Mouse (Mus musculus) midbrain, embryonic 14.5 days (tissue): ENCODE data around the gene Lpar3. TPM values are rescaled to one million over a fixed set of nuclear protein-coding genes. Genes with fewer than 3 reads are reported as not detected.

Source experiments
- ATAC-seq: fragments of 200-750 bp; cut with Nextera tagmentation; 2 replicates; pipeline ENCODE4 v1.8.0; 2017; ENCODE audit warnings: moderate number of reproducible peaks, moderate library complexity; ENCODE audit not compliant: low FRiP score, low TSS enrichment
- DNase-seq: peaks from one replicate; pipeline ENCODE4 v3.0.0-alpha.2; 2015
- H3K27ac ChIP-seq: fragments of 300-500 bp; sonication (generic); replicated peaks from 2 replicates; pipeline ENCODE4 v1.5.1; 2014; ENCODE audit warnings: mild to moderate bottlenecking, low read depth, low read length, moderate library complexity
- H3K27me3 ChIP-seq: fragments of 300-500 bp; sonication (generic); 2 replicates; pipeline ENCODE4 v1.6.1; 2014; ENCODE audit warnings: low read length, control low read depth, mixed read lengths; ENCODE audit not compliant: control insufficient read depth, insufficient read depth
- H3K36me3 ChIP-seq: fragments of 300-500 bp; sonication (generic); 2 replicates; pipeline ENCODE4 v1.6.1; 2014; ENCODE audit warnings: low read length, control low read depth; ENCODE audit not compliant: control insufficient read depth, insufficient read depth
- H3K4me1 ChIP-seq: fragments of 300-500 bp; sonication (generic); 2 replicates; pipeline ENCODE4 v1.6.1; 2014; ENCODE audit warnings: mild to moderate bottlenecking, antibody characterized with exemption, low read length, control low read depth; ENCODE audit not compliant: control insufficient read depth, insufficient read depth
- H3K4me2 ChIP-seq: fragments of 300-500 bp; sonication (generic); 2 replicates; pipeline ENCODE4 v1.6.1; 2014; ENCODE audit warnings: mild to moderate bottlenecking, low read length, moderate library complexity
- H3K4me3 ChIP-seq: fragments of 300-500 bp; sonication (generic); replicated peaks from 2 replicates; pipeline ENCODE4 v1.5.1; 2014; ENCODE audit warnings: low read depth, low read length
- H3K9ac ChIP-seq: fragments of 300-500 bp; sonication (generic); replicated peaks from 2 replicates; pipeline ENCODE4 v1.6.1; 2014; ENCODE audit warnings: mild to moderate bottlenecking, low read length, moderate library complexity
- H3K9me3 ChIP-seq: fragments of 300-500 bp; sonication (generic); 2 replicates; pipeline ENCODE4 v1.6.1; 2016; ENCODE audit warnings: low read length, control low read depth, mixed read lengths; ENCODE audit not compliant: control insufficient read depth
- WGBS: fragments of 180-500 bp; shearing (Covaris S2); extraction: QIAGEN DNeasy Blood & Tissue Kit; methylation state at CpG from one replicate; pipeline ENCODE4 v1.1.7; 2014; 5-methylcytosine and 5-hydroxymethylcytosine counted together
- polyA plus RNA-seq: library from polyadenylated mRNA; unstranded; fragments of >200 nt; fragmentation: Nextera tagmentation; extraction: Ambion mirVana; gene quantifications from 2 replicates; pipeline ENCODE4 v1.2.1, GENCODE M21; 2014

Lpar3 gene
- polyA plus RNA-seq, 1 experiment from 2014 or later = 0.58 TPM

- peaks cover 9% of the 10 kb centered on the region for H3K4me1 ChIP-seq
- no peak overlapping the region for H3K9ac ChIP-seq
- no peak overlapping the region for H3K27ac ChIP-seq
- ATAC-seq (no peak), DNase-seq (no peak)
- no peak overlapping the region for H3K4me2 ChIP-seq
- H3K27me3 ChIP-seq = peaks cover 18% of the 10 kb centered on the region
- H3K36me3 ChIP-seq = no peaks in the 10 kb centered on the region
- no peaks in the 10 kb centered on the region for H3K9me3 ChIP-seq
- WGBS = 97% methylated on average over 3 of the region's 3 CpGs
- no peak overlapping the region for H3K4me3 ChIP-seq
Observed at GRCm38 (mm10) chr3:146216561-146216960, 4.2 kb upstream of the Lpar3 start.

- Histone ChIP-seq H3K36me3 (no peaks in the 10 kb centered on the region), H3K9ac (no peak overlapping the region), H3K9me3 (no peaks in the 10 kb centered on the region), H3K4me2 (no peak overlapping the region), H3K4me1 (peaks cover 9% of the 10 kb centered on the region), H3K4me3 (no peak overlapping the region), H3K27ac (no peak overlapping the region), H3K27me3 (peaks cover 30% of the 10 kb centered on the region)
- DNase-seq (no peak), ATAC-seq (no peak)
- 81% methylated on average over 4 of the region's 4 CpGs for WGBS
Observed at GRCm38 (mm10) chr3:146224271-146224670, 3.5 kb downstream of the Lpar3 start.

GRCm38 (mm10) chr3:146225061-146225761 is 4.4 kb downstream of the Lpar3 start:
- DNase-seq (no peak), ATAC-seq (no peak)
- WGBS = 77% methylated on average over 7 of the region's 7 CpGs

GRCm38 (mm10) chr3:146227427-146227826 is 6.7 kb downstream of the Lpar3 start:
- 67% methylated on average over 3 of the region's 3 CpGs for WGBS
- H3K9ac ChIP-seq = no peak overlapping the region
- no peaks in the 10 kb centered on the region for H3K9me3 ChIP-seq
- H3K4me3 ChIP-seq = no peak overlapping the region
- H3K36me3 ChIP-seq = no peaks in the 10 kb centered on the region
- ATAC-seq (no peak), DNase-seq (no peak)
- no peak overlapping the region for H3K4me2 ChIP-seq
- no peaks in the 10 kb centered on the region for H3K4me1 ChIP-seq
- 0 out of 2 replicates have a peak, but pooled peaks cover 3% of the 10 kb centered on the region for H3K27me3 ChIP-seq
- no peak overlapping the region for H3K27ac ChIP-seq

More at GRCm38 (mm10) chr3:146225061-146225761, 4.4 kb downstream of the Lpar3 start:
- H3K4me2 ChIP-seq = no peak overlapping the region
- H3K27ac ChIP-seq = no peak overlapping the region
- peaks cover 25% of the 10 kb centered on the region for H3K27me3 ChIP-seq
- H3K4me1 ChIP-seq = peaks cover 9% of the 10 kb centered on the region
- H3K9ac ChIP-seq = no peak overlapping the region
- no peaks in the 10 kb centered on the region for H3K9me3 ChIP-seq
- no peak overlapping the region for H3K4me3 ChIP-seq
- no peaks in the 10 kb centered on the region for H3K36me3 ChIP-seq

- no peak overlapping the region for H3K4me3 ChIP-seq
- DNase-seq (peak; percentile 8), ATAC-seq (no peak)
- H3K4me2 ChIP-seq = no peak overlapping the region
- H3K9ac ChIP-seq = no peak overlapping the region
- H3K4me1 ChIP-seq = no peaks in the 10 kb centered on the region
- no peaks in the 10 kb centered on the region for H3K9me3 ChIP-seq
- no peaks in the 10 kb centered on the region for H3K27me3 ChIP-seq
- H3K27ac ChIP-seq = no peak overlapping the region
- WGBS = 46% methylated on average over 13 of the region's 13 CpGs
- H3K36me3 ChIP-seq = no peaks in the 10 kb centered on the region
Observed at GRCm38 (mm10) chr3:146228559-146229310, 8.0 kb downstream of the Lpar3 start.

- Histone ChIP-seq H3K36me3 (no peaks in the 10 kb centered on the region), H3K4me1 (no peaks in the 10 kb centered on the region), H3K4me3 (no peak overlapping the region), H3K27ac (no peak overlapping the region), H3K9ac (no peak overlapping the region), H3K4me2 (no peak overlapping the region), H3K27me3 (no peaks in the 10 kb centered on the region), H3K9me3 (no peaks in the 10 kb centered on the region)
- no peak for DNase-seq
- no peak for ATAC-seq
- WGBS = 71% methylated on average over 7 of the region's 7 CpGs
Observed at GRCm38 (mm10) chr3:146232708-146233107, 11.9 kb downstream of the Lpar3 start.

- H3K4me3 ChIP-seq = no peak overlapping the region
- no peaks in the 10 kb centered on the region for H3K27me3 ChIP-seq
- H3K4me2 ChIP-seq = no peak overlapping the region
- 80% methylated on average over 4 of the region's 4 CpGs for WGBS
- no peaks in the 10 kb centered on the region for H3K9me3 ChIP-seq
- no peak overlapping the region for H3K9ac ChIP-seq
- no peaks in the 10 kb centered on the region for H3K4me1 ChIP-seq
- ATAC-seq (no peak), DNase-seq (no peak)
- H3K36me3 ChIP-seq = no peaks in the 10 kb centered on the region
- no peak overlapping the region for H3K27ac ChIP-seq
Observed at GRCm38 (mm10) chr3:146233741-146234140, 13.0 kb downstream of the Lpar3 start.

- H3K27ac ChIP-seq = no peak overlapping the region
- DNase-seq (no peak), ATAC-seq (no peak)
- WGBS = 76% methylated on average over 10 of the region's 10 CpGs
- no peaks in the 10 kb centered on the region for H3K36me3 ChIP-seq
- H3K9ac ChIP-seq = no peak overlapping the region
- H3K4me2 ChIP-seq = no peak overlapping the region
- no peaks in the 10 kb centered on the region for H3K27me3 ChIP-seq
- H3K4me3 ChIP-seq = no peak overlapping the region
- no peaks in the 10 kb centered on the region for H3K4me1 ChIP-seq
- H3K9me3 ChIP-seq = no peaks in the 10 kb centered on the region
Observed at GRCm38 (mm10) chr3:146234530-146234929, 13.8 kb downstream of the Lpar3 start.

- Histone ChIP-seq H3K9ac (no peak overlapping the region), H3K27ac (no peak overlapping the region), H3K9me3 (no peaks in the 10 kb centered on the region), H3K4me3 (no peak overlapping the region), H3K36me3 (no peaks in the 10 kb centered on the region), H3K4me2 (no peak overlapping the region), H3K27me3 (no peaks in the 10 kb centered on the region), H3K4me1 (no peaks in the 10 kb centered on the region)
- 58% methylated on average over 8 of the region's 8 CpGs for WGBS
- ATAC-seq (no peak), DNase-seq (no peak)
Observed at GRCm38 (mm10) chr3:146236280-146236679, 15.5 kb downstream of the Lpar3 start.
